Mouse (Mus musculus): ENCODE measurements at regions not wholly inside any gene's neighbourhood (a gene's known extent, or its start where the extent isn't known, plus 50 kb on each side); places are given as distances from the start of the nearest gene placed in this dataset.

- H3K4me1 ChIP-seq (ENCODE audit: control insufficient read depth in 1 of 2, insufficient read depth in 2 of 2): 0 out of 4 replicates have a peak, but pooled peaks cover 0 to 2% of the 10 kb centered on the region in 2 experiments
- in situ Hi-C loops (cut with MboI; ENCODE audit: low pct_ligation_motif_present, low pct_unique_long_range_greater_than_20kb, low sequenced_read_pairs): no loop called here
- H3K27me3 ChIP-seq (replicated peaks): no peaks in the 10 kb centered on the region
- no peak overlapping the region for H3K9ac ChIP-seq (ENCODE audit: insufficient read depth, low read depth)
- no peak for DNase-seq (ENCODE audit: extremely low read depth)
- H3K79me2 ChIP-seq (replicated peaks; ENCODE audit: control insufficient read depth, extremely low read depth, insufficient read depth, poor library complexity, severe bottlenecking): no peaks in the 10 kb centered on the region
- dilution Hi-C loops (cut with MboI; ENCODE audit: extremely low pct_ligation_motif_present, extremely low pct_unique_long_range_greater_than_20kb, low sequenced_read_pairs): no loop called here
- no peak overlapping the region for H3K27ac ChIP-seq (ENCODE audit: insufficient read depth, low read depth)
- H3K9me3 ChIP-seq (replicated peaks; ENCODE audit: low read length): no peaks in the 10 kb centered on the region
- H3K4me3 ChIP-seq (replicated peaks in 1 of 3; ENCODE audit: low read depth in 2 of 3, low read length in 2 of 3, poor library complexity in 1 of 3): no peak overlapping the region
- H3K36me3 ChIP-seq (replicated peaks in 1 of 2; ENCODE audit: control insufficient read depth in 1 of 2, insufficient read depth in 1 of 2, low read length in 1 of 2): no peaks in the 10 kb centered on the region
- TF ChIP-seq ETS1 (conservative IDR thresholded peaks at IDR 0.05; ENCODE audit: low read depth, low read length) (no peak), NRF1 (IDR thresholded peaks at IDR 0.05; ENCODE audit: low read depth, low read length) (no peak), SIN3A (IDR thresholded peaks at IDR 0.05; ENCODE audit: low read length) (no peak), USF2 (conservative IDR thresholded peaks at IDR 0.05; ENCODE audit: low read depth, low read length) (no peak), GABPA (IDR thresholded peaks at IDR 0.05; ENCODE audit: insufficient replicate concordance, low read depth, low read length) (no peak), ZC3H11A (IDR thresholded peaks at IDR 0.05; ENCODE audit: low read depth, low read length) (no peak), BHLHE40 (IDR thresholded peaks at IDR 0.05; ENCODE audit: low read depth, low read length) (no peak)
- H3K4me2 ChIP-seq (ENCODE audit: insufficient read depth, low read depth, poor library complexity, severe bottlenecking): no peak overlapping the region
Observed at GRCm38 (mm10) chr11:19546226-19546625, 377.9 kb upstream of the Spred2 start.

GRCm38 (mm10) chr11:19554316-19554946 is 369.7 kb upstream of the Spred2 start:
- Histone ChIP-seq H3K4me3 (replicated peaks in 1 of 3; ENCODE audit: low read depth in 2 of 3, low read length in 2 of 3, poor library complexity in 1 of 3) (no peak overlapping the region), H3K9me3 (replicated peaks; ENCODE audit: low read length) (no peaks in the 10 kb centered on the region), H3K4me1 (ENCODE audit: control insufficient read depth in 1 of 2, insufficient read depth in 2 of 2) (peaks cover 5 to 11% of the 10 kb centered on the region in 2 experiments), H3K27ac (ENCODE audit: insufficient read depth, low read depth) (no peak overlapping the region), H3K27me3 (replicated peaks) (no peaks in the 10 kb centered on the region), H3K36me3 (replicated peaks in 1 of 2; ENCODE audit: control insufficient read depth in 1 of 2, insufficient read depth in 1 of 2, low read length in 1 of 2) (no peaks in the 10 kb centered on the region), H3K9ac (ENCODE audit: insufficient read depth, low read depth) (no peak overlapping the region), H3K79me2 (replicated peaks; ENCODE audit: control insufficient read depth, extremely low read depth, insufficient read depth, poor library complexity, severe bottlenecking) (no peaks in the 10 kb centered on the region), H3K4me2 (ENCODE audit: insufficient read depth, low read depth, poor library complexity, severe bottlenecking) (no peak overlapping the region)
- no peak for DNase-seq (ENCODE audit: extremely low read depth)
- in situ Hi-C loops (cut with MboI; ENCODE audit: low pct_ligation_motif_present, low pct_unique_long_range_greater_than_20kb, low sequenced_read_pairs): loop anchor here (10.0 kb wide), 1 partner anchor 150 kb away; no protein-coding TSS in a partner anchor
- dilution Hi-C loops (cut with MboI; ENCODE audit: extremely low pct_ligation_motif_present, extremely low pct_unique_long_range_greater_than_20kb, low sequenced_read_pairs): no loop called here
- TF ChIP-seq MAZ (IDR thresholded peaks at IDR 0.05; ENCODE audit: low read depth, low read length) (no peak), USF2 (conservative IDR thresholded peaks at IDR 0.05; ENCODE audit: low read depth, low read length) (no peak), CTCF (conservative IDR thresholded peaks at IDR 0.05 in 1 of 2, IDR thresholded peaks at IDR 0.05 in 1 of 2; ENCODE audit: low read depth in 2 of 2, low read length in 2 of 2) (no peak), NRF1 (IDR thresholded peaks at IDR 0.05; ENCODE audit: low read depth, low read length) (no peak), TBP (conservative IDR thresholded peaks at IDR 0.05; ENCODE audit: low read depth, low read length) (no peak), ZMIZ1 (IDR thresholded peaks at IDR 0.05; ENCODE audit: low read depth, low read length) (no peak), CHD1 (IDR thresholded peaks at IDR 0.05; ENCODE audit: low read depth, low read length) (no peak)
